Mouse (Mus musculus): Measurements from ENCODE around the gene Gdf10.

DNA sequence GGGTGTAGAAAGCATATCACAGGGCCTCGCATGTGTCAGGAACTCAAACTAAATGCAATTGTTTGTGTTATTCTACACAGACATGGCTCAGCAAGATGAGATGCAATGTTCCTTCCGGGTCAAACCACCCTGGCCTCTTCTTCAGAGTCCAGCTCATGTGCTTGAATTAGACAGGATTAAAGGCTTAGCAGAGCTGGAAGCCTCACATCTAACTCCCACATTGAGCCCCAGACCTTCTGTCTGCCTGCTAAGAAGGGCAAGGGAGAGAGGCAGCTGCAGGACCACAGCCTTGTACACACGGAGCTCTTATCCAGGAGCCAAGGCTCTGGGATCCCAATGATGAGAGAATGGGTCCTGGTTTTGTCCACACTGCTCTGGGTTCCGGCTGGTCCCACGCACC is 30.4 kb downstream of the Gdf10 start, which contains the start of gene Rbp3:
- no peak for TF ChIP-seq CTCF (IDR thresholded peaks at IDR 0.05; ENCODE audit: extremely low read depth, insufficient read depth, low read length)
- no peak for TF ChIP-seq POLR2A (IDR thresholded peaks at IDR 0.05; ENCODE audit: extremely low read depth, insufficient read depth, low read length)

Measured in cortical plate, adult 2 months (tissue).